Mouse (Mus musculus): ENCODE measurements at regions not wholly inside any gene's neighbourhood (a gene's known extent, or its start where the extent isn't known, plus 50 kb on each side); places are given as distances from the start of the nearest gene placed in this dataset.

DNA sequence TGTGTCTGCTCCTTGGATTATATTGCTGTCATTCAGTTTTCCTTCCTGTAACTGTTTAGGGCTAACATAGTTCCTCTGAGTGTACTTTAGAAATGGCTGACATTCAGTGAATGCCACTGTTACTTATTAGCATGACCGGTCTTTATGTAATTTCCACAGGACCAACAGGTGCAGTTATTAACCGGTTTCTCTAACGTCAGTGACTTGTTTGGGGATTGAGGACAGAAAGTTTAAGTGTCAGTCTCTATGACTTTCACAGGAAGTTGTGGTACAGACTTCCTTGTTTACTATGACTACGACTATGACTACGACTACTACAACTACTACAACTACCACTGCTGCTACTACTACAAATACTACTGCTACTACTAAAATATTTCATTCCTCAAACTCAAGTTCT lies 170.4 kb upstream of the Ptger4 start:
- ATAC-seq (ENCODE audit: extremely low read depth, insufficient number of reproducible peaks, low FRiP score, poor library complexity, severe bottlenecking), result peak; percentile 94

DNA sequence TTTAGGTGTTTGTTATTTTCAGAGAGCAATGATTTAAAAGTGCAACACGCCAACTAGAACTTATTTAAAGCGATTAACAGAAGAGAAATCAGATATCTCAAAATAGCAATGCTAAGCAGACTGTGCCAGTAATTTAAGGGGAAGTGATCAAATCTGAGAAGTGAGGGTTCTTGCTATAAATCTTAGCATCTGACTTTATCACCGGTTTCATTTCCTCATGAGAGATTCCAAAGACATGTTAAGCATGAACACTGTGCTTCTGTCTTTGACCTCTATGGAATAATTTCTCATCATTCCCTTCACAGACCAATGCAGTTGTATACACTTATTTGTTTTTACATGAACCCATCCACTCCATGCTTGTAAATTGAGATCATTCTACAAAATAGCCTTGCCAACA lies 172.0 kb upstream of the Ptger4 start:
- ATAC-seq (ENCODE audit: extremely low read depth, insufficient number of reproducible peaks, low FRiP score, poor library complexity, severe bottlenecking), result peak; percentile 79

DNA sequence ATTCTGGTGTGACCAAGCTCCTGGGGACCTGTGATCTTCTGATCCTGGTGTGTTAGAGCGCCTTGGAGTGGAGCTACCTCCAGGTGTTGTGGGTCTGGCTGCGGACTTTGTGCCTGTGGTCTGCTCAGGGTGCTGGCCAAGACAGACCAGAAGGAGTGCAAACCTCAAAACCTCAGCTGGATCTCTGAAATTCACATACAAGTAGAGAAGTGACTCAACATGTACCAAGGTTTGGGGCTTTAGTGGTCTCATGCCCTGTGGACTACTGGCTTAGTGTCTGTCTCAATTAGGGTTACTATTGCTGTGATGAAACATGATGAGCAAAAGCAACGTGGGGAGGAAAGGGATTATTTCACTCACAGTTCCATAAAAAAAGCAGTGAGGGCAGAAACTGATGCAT lies 182.7 kb upstream of the Ptger4 start:
- ATAC-seq (ENCODE audit: extremely low read depth, insufficient number of reproducible peaks, low FRiP score, poor library complexity, severe bottlenecking), result no peak

DNA sequence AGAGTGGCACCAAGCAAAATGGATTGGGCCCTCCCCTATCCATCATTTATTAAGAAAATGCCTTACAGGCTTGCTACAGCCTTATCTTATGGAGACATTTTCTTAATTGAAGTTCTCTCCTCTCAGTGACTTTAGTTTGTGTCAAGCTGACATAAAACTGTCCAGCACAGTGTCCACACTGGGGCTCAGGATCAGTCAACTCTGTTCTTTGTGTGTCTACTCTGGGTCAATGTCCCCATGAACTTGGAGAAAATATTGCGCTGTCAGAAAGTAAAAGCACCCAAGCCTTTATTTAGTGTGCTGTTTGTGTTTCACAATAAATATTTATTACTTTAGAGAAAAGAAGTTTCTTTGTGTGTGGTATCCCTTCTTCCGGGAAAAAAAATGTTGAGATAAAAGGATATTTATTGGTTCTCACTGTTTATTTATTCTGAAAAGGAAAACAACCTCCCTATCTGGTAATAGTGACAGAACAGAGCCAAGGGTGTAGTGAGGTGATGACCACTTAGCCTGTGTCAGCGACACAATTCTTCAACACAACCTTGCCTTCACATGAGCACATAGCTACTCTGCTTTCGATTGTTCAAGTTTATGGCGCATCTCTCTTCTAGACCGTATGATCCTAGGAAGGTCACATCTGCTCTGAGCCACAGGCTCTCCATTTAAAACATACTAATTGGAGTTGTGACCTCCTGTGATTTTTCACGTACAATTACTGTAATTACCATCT lies 183.5 kb upstream of the Ptger4 start:
- no peak for ATAC-seq (ENCODE audit: extremely low read depth, insufficient number of reproducible peaks, low FRiP score, poor library complexity, severe bottlenecking)

DNA sequence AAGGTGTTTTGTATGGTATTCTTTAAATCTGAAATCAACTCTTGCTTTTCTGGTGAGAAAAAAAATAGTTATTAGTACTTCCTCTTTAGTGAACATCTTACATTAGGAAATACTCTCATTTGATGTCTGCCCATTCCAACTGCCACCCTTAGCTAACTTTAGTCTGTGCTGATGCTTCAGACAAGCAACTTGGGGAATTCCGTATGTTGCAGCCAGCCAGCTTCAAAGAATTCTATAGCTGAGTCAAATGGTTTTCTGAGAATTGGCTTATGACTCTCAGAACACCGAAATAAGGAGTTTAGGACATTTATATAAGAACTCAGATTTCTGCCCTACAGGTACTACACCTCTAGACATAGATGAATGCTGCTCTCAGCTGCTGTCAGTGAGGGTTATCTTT lies 188.0 kb upstream of the Ptger4 start:
- ATAC-seq (ENCODE audit: extremely low read depth, insufficient number of reproducible peaks, low FRiP score, poor library complexity, severe bottlenecking), result no peak

DNA sequence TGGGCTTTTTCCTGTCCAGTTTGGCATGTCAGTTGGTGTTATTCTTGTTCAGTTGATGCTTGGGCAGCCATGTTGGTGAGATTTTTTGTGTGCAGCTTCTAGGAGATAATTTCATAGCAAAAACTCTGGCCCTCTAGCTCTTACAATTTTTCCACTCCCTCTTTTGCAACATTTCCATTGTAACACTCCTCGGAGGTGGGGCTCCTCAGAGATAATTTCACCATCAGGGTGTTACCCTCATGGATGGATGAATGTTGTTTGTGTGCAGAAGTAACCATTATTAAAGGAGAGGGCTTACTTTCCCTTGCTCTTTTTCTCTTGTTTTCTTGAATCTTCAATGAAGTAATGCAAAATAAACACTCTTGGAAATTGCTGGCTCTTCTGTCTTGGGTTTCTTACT lies 193.0 kb upstream of the Ptger4 start:
- no peak for ATAC-seq (ENCODE audit: extremely low read depth, insufficient number of reproducible peaks, low FRiP score, poor library complexity, severe bottlenecking)

DNA sequence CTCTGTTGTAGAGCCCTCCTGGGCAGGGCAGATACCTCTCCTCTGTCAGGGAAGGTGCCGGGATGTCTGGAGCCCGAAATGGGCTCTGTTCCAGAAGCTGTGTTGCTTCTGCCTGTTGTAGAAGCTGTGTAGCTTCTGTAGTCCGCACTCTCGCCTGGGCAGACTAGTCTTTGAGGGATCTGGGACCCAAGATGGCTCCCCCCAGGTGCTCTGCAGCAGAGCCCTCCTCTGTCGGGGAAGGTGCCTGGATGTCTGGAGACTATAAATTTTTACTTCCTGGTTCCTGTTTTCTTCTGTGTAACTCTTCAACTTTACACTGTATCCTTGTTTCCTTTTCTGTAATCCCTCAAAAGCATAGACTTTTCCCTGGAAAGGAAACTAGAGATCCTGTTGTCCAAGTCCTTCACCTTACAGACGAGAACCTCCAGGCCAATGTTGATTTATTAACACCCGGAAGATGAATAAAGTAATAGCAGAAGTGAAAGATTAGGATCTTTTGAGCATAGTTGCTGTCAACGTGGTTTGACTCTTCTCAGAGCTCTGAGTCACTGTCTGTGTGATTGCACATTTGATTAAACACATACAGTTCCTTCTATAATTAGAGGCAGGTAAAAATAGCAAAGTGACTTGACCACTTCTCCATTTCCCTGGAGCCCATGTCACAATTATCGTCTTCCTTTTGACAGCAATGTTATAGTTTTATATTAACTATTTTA lies 202.2 kb upstream of the Ptger4 start:
- ATAC-seq (ENCODE audit: extremely low read depth, insufficient number of reproducible peaks, low FRiP score, poor library complexity, severe bottlenecking), result peak; percentile 95

DNA sequence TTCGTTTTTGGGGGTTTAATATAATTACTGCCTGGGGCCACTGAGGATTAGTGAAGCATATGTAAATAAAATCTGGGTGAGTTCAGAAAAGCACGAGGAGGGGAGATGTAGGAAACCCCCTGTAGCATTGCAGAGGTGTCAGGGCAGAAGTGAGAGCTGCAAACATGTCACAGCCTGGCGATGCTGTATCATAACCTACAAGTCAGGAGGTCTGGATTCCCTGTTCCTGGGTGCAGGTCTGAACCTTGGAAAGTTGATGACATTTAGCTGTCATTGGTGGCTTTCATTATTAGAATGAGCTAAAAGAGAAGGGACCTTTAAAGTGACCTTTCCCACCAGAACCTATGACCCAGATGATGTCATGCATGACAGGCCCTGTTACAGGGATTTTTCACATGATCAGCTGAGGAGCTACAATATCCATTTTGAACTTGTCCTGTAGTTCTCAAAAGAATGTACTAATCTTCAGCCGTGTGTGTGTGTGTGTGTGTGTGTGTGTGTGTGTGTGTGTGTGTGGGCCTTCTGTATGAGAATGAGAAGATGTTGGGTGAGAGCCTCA lies 202.8 kb upstream of the Ptger4 start:
- peak; percentile 83 for ATAC-seq (ENCODE audit: extremely low read depth, insufficient number of reproducible peaks, low FRiP score, poor library complexity, severe bottlenecking)

DNA sequence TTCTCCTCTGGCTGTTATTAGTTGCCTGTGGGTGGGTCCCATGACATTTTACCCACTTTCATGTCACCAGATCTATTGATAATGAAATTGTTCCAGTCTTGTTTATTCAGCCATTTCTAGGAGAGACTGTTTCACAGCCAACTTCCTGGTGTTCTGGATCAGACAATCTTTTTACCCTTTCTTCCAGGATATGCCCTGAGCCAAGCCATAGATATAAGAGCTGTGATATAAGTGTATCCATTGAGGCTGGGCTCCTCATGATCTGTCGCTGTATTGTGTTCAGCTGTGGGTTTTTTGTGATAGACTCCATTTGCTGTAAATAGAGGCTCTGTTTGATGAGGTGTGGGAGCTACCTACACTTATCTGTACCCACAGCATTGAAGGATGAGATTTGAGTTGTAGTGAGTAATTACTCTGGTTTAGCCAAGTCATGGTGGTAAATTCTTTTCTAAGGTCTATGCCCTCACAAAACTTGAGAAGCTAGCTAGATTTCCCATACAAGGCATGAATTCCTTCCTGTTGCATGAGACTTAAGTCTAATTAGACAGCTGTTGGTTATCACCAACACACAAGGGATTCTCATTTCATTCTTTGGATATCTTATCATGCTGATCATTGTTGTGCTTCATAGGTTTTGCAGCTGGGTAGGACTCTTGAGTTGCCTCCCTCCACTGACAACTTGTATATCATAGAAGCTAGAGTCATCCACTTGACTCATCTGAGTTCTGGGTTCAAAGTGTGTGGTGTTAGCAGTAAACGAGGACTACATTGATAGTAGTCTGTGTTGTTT lies 203.9 kb upstream of the Ptger4 start:
- ATAC-seq (ENCODE audit: extremely low read depth, insufficient number of reproducible peaks, low FRiP score, poor library complexity, severe bottlenecking), result no peak

DNA sequence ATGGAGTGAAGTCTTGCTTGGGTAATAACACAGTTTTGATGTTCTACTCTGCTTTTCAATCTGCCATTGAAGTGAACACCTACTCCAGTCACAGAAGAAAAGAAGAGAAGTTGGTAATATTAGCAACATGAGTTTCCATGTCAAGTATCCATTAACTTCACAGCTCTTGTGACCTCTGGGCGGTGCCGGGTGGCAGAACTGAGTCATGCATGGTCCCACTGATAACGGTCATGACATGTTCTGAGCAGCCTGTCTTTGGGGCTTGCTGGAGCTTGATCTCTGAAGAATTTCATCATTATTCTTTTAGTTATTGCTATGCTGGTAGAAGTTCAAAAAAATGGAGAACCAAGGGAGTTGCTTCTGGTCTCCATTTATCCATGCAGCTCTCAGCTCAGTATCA lies 215.1 kb upstream of the Ptger4 start:
- no peak for ATAC-seq (ENCODE audit: extremely low read depth, insufficient number of reproducible peaks, low FRiP score, poor library complexity, severe bottlenecking)

DNA sequence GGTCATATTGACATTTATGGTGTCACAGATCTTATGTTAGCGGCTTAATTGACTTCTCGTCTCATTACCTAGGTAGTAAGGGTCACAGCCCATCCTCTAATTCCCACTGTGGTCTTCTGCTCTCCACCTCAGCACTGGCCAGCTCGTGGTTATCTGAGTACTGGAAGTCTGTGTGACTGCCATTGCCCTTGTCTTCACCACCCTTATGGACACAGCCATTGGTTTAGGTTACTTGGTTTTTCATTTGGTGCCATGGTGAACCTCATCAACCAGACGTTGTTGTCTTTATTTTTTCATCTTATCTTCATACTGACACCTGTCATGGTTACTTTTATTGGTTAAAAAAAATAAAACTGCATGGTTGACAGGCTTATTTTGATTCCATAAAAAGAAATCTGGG lies 215.6 kb upstream of the Ptger4 start:
- ATAC-seq (ENCODE audit: extremely low read depth, insufficient number of reproducible peaks, low FRiP score, poor library complexity, severe bottlenecking), result no peak

DNA sequence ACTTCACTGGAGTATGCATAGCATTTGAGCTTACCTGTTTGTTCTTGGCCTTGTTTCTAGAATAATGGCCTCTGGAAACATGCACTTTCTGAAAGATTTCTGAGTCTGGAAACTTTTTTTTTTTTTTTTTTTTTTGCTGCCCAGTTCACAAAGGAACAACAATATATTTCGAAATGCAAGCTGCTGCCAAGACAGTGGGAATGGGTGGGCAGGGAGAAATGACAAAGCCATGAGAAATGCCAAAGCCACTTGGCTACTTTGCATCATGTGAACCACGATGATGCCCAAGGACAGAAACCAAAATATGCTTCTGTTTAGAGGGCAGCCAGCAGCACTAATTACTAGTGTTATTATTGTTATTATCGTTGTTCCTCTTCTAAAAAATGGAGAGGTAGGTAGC lies 218.7 kb upstream of the Ptger4 start:
- ATAC-seq (ENCODE audit: extremely low read depth, insufficient number of reproducible peaks, low FRiP score, poor library complexity, severe bottlenecking), result no peak

DNA sequence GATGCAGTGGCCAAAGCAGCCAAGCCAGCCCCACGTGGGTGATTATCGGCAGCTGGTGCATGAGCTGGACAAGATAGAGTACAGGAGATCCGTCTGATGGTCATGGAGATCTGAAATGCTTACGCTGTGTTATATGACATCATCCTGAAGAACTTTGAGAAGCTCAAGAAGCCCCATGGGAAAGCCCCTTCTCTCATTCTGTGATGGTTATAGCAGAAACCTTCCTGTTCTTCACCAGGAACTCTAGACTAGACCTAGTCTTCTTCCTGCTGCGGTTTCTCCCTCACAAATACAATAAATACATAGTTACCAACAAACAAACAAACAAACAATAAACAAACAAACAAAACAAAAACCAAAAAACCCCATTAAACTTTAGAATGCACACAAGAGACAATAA lies 220.7 kb upstream of the Ptger4 start:
- no peak for ATAC-seq (ENCODE audit: extremely low read depth, insufficient number of reproducible peaks, low FRiP score, poor library complexity, severe bottlenecking)

DNA sequence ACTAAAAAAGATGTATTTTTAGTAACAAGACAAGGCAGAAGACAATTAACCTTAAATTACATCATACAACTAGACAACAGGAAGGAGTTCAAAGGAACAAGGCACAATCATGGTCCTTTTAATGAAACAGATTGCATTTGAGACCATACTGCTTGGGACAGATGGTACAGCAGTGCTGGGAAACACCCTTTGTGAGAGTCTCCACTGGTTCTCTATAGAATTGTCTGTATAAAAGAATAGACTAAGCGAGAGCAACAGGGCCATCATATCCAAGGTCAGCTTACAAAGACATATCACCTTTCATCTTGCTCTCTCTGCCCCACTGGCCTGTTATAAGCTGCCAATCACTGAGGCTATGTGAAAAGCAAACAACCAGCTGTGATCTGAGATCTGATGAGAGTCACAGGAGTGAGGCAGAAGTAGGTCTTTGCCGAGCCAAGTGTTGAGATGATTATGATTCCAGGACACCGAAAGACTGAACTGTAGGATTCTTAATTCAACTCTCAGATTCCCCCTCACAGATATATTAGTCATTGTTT lies 224.6 kb upstream of the Ptger4 start:
- ATAC-seq (ENCODE audit: extremely low read depth, insufficient number of reproducible peaks, low FRiP score, poor library complexity, severe bottlenecking), result no peak

DNA sequence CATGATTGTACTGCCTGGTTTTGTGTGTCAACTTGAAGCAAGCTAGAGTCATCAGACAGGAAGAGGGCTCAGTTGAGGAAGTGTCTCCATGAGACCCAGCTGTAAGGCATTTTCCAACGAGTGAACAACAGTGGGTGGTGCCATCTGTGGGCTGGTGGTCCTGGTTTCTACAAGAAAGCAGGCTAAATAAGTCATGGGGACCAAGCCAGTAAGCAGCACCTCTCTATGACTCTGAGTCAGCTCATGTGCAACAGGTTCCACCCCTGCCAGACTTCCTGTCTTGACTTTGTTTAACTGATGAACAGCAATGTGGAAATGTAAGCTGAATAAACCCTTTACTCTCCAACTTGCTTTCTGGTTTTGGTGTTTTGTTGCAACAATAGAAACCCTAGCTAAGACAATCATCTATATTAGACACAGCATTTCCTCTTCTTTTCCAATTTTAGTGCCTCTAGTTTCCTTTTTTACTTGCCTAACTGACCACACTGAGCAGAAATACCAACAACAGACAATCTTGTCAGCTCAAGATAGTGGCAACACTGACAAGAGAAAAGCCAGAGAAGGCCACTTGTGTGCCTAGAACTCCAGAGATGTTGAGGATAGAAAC lies 231.5 kb upstream of the Ptger4 start:
- no peak for ATAC-seq (ENCODE audit: extremely low read depth, insufficient number of reproducible peaks, low FRiP score, poor library complexity, severe bottlenecking)

DNA sequence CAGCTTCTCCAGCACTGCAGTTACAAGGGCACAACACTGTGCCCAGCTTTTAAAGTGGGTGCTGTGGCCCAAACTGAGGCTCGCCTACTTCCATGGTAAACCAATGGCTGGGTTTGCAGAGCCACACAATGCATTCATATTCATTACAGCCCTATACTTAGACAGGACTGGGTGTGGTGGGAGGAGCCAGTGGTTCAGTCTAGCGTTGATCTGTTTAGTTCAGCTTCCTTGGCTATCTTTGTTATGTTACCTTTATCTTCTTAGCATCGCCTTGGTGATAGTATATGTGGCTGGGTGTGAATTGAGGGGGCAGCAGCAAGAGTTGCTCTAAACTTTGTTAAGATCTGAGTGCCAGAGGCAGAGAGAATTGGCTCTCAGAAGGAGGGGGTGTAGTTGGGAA lies 249.3 kb upstream of the Ptger4 start:
- ATAC-seq (ENCODE audit: extremely low read depth, insufficient number of reproducible peaks, low FRiP score, poor library complexity, severe bottlenecking), result no peak

DNA sequence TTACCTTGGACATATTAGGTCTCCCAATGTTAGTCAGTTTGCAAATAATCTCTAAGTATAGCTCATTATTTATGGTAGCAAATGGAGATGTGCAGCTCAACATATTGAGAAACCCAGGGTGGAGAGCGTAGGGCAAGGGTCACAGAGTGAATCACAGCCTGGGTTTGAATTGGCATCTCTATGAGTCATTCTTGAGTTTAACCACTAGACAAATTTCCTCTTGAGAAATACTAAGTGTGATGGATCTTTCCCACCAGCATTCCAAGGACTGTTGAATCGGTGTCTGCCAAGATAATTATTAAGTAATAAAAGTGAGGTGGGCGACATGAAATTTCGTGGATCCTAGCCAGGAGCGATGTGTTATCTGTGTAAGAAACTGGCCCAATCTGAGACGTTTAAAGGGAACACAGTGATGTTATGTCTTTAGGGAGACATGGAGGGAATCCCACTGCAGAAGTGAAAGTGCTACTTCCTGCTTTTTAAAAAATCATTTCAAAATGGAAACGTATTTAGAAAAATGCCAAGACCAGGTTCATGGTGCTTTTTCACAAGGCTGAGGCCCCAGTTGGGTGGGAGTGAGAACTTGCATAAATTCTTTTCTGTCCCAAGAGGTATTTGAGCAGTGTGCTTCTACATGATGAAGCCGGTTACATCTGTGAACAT lies 251.3 kb upstream of the Ptger4 start:
- no peak for ATAC-seq (ENCODE audit: extremely low read depth, insufficient number of reproducible peaks, low FRiP score, poor library complexity, severe bottlenecking)

DNA sequence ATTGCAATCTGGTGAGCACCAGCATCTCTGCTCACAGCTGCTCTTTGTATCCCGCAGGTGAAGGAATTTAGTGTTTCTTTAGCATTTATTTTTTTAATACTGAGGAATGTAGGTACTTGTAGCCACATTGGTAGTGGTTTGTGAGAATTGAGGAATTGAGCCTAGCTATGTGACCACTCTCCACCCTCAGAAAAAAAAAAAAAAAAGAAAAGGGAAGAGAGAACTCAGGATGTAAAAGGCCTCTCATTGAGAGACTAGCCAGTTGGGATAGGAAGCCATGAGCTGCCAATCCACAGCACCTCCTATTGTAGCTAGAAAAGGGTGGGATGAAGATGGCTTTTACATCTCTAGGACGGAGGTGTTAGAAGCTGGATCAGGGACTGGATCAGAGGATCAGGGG lies 252.0 kb upstream of the Ptger4 start:
- ATAC-seq (ENCODE audit: extremely low read depth, insufficient number of reproducible peaks, low FRiP score, poor library complexity, severe bottlenecking), result no peak

DNA sequence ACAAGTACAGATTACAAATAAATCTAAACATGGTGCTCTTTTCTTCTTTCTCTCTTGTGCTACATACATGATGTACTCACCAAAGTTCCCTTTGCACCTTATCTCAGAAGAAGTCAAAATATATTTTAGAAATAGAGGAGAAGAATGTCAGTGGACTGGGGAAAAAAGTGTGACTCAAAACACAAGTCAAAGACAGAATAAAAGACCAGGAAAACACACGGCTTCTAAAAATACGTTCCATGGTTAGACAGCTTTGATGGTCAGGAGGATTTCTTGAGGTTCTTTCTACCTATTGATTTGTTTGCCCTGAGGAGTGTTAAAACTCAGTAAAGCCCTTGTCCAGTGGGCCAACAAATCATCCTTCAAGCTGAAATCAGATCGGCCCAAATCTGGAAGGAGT lies 260.5 kb upstream of the Ptger4 start:
- ATAC-seq (ENCODE audit: extremely low read depth, insufficient number of reproducible peaks, low FRiP score, poor library complexity, severe bottlenecking), result no peak
